Mouse (Mus musculus) embryonic facial prominence, embryonic 14.5 days (tissue): ENCODE data around the gene Qtrt1. TPM values are rescaled to one million over a fixed set of nuclear protein-coding genes. Genes with fewer than 3 reads are reported as not detected.

Experiments used
- ATAC-seq: fragments of 200-750 bp; cut with Nextera tagmentation; 2 replicates; pipeline ENCODE4 v1.8.0; 2017; ENCODE audit warnings: low read depth, moderate number of reproducible peaks, moderate TSS enrichment
- DNase-seq: peaks from one replicate; pipeline ENCODE4 v3.0.0-alpha.2; 2015; ENCODE audit warnings: low spot score
- H3K27ac ChIP-seq: fragments of 300-500 bp; sonication (generic); replicated peaks from 2 replicates; pipeline ENCODE4 v1.5.1; 2014; ENCODE audit warnings: low read depth, mild to moderate bottlenecking, low read length, moderate library complexity
- H3K27me3 ChIP-seq: fragments of 300-500 bp; sonication (generic); replicated peaks from 2 replicates; pipeline ENCODE4 v1.6.1; 2014; ENCODE audit warnings: low read length; ENCODE audit not compliant: control insufficient read depth, insufficient read depth
- H3K36me3 ChIP-seq: fragments of 300-500 bp; sonication (generic); 2 replicates; pipeline ENCODE4 v1.6.1; 2014; ENCODE audit warnings: low read length, mixed read lengths; ENCODE audit not compliant: control insufficient read depth, insufficient read depth
- H3K4me1 ChIP-seq: fragments of 300-500 bp; sonication (generic); 2 replicates; pipeline ENCODE4 v1.6.1; 2014; ENCODE audit warnings: antibody characterized with exemption, low read length; ENCODE audit not compliant: control insufficient read depth, insufficient read depth
- H3K4me2 ChIP-seq: fragments of 300-500 bp; sonication (generic); 2 replicates; pipeline ENCODE4 v1.6.1; 2014; ENCODE audit warnings: low read depth, mild to moderate bottlenecking, low read length, moderate library complexity, mixed read lengths
- H3K4me3 ChIP-seq: fragments of 300-500 bp; sonication (generic); 2 replicates; pipeline ENCODE4 v1.5.1; 2014; ENCODE audit warnings: low read depth, mild to moderate bottlenecking, low read length
- H3K9ac ChIP-seq: fragments of 300-500 bp; sonication (generic); 2 replicates; pipeline ENCODE4 v1.6.1; 2014; ENCODE audit warnings: low read depth, mild to moderate bottlenecking, low read length, moderate library complexity, mixed read lengths
- H3K9me3 ChIP-seq: fragments of 300-500 bp; sonication (generic); 2 replicates; pipeline ENCODE4 v1.6.1; 2016; ENCODE audit warnings: low read length; ENCODE audit not compliant: control insufficient read depth
- WGBS: fragments of 180-500 bp; shearing (Covaris S2); extraction: QIAGEN DNeasy Blood & Tissue Kit; methylation state at CpG from one replicate; pipeline ENCODE4 v1.1.7; 2014; 5-methylcytosine and 5-hydroxymethylcytosine counted together
- polyA plus RNA-seq: library from polyadenylated mRNA; unstranded; fragments of >200 nt; fragmentation: Nextera tagmentation; extraction: Ambion mirVana; gene quantifications from 2 replicates; pipeline ENCODE4 v1.2.1, GENCODE M21; 2014

Gene Qtrt1
- polyA plus RNA-seq, 1 experiment from 2014 or later: 36.9 TPM

DNA sequence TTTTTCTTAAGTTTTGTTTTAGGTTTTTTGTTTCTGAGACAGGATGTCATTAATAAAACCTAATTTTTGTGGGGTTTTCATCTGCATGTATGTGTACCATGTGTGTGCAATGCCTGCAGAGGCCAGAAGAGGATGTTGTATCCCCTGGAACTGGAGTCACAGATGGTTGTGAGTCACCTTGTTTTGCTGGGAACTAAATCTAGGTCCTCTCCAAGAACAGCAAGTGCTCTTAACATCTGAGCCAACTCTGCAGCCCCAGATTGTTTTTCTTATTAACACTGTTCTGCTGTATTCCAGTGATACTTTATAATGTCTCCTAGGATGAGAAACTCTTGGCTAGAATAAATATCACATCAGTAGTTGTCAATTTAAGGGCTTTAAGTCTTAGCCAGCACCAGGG, 30.8 kb upstream of the Qtrt1 start:
- Histone ChIP-seq H3K4me1 (0 out of 2 replicates have a peak, but pooled peaks cover 6% of the 10 kb centered on the region), H3K27ac (no peak overlapping the region), H3K9ac (no peak overlapping the region), H3K27me3 (no peaks in the 10 kb centered on the region), H3K4me2 (no peak overlapping the region), H3K9me3 (no peaks in the 10 kb centered on the region), H3K4me3 (no peak overlapping the region), H3K36me3 (peaks cover 21% of the 10 kb centered on the region; the same call in 1 of the 2 replicates)
- no peak for ATAC-seq
- DNase-seq: no peak

DNA sequence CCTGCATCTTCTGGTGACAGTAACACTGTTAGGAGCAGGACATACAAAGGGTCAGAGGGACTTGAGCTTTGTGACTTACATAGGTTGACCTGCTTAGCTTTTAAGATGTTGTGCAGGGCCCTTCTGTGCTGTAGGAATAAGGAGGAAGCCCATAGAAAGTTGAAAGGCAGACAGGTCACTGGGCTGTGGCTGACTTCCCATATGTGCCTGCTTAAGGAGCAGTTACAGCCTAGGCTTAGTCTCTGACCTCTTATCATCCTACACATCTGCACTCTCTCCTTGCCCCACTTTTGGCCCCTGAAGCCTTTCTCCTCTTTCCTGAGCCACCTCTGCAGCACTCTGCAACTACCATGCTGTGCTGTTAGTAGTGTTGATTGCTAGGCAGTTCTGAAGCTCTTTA, 27.7 kb upstream of the Qtrt1 start:
- no peak for DNase-seq
- peaks cover 31% of the 10 kb centered on the region for H3K36me3 ChIP-seq
- H3K27me3 ChIP-seq: no peaks in the 10 kb centered on the region

DNA sequence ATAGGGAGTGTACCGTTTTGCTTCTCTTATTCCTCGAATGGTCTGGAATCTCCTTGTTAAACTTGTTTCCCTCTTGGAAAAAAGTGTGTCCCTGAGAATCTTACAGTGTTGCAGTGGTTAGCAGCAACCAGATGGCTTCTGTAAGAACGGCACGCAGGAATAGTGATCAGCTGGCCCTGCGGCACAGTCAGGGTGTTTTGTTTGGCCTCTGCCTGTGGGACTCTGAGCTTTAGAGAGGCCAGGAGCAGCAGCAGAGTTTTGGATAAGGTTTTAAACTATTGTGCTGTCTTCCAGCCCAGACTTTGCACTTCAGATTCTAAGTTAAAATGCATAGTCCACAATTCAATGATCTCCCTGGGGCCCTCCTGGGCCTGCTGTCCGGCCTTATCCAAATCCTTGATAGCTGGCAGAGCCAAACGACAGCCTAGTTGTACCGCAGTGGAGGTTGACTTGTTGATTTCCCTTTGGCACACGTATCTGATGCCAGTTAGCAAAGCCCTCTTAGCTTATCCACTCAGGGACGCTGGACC, 18.9 kb upstream of the Qtrt1 start:
- Histone ChIP-seq H3K4me3 (no peak overlapping the region), H3K9me3 (no peaks in the 10 kb centered on the region), H3K27me3 (no peaks in the 10 kb centered on the region), H3K4me1 (no peaks in the 10 kb centered on the region), H3K4me2 (no peak overlapping the region), H3K27ac (no peak overlapping the region), H3K36me3 (peaks cover 100% of the 10 kb centered on the region), H3K9ac (no peak overlapping the region)
- 88% methylated on average over 10 of the region's 10 CpGs for WGBS
- no peak for DNase-seq
- ATAC-seq: no peak

More for the DNA sequence above, 27.7 kb upstream of the Qtrt1 start:
- H3K4me3 ChIP-seq: no peak overlapping the region
- H3K4me1 ChIP-seq: 0 out of 2 replicates have a peak, but pooled peaks cover 5% of the 10 kb centered on the region
- no peak overlapping the region for H3K4me2 ChIP-seq
- no peak for ATAC-seq
- no peaks in the 10 kb centered on the region for H3K9me3 ChIP-seq
- no peak overlapping the region for H3K9ac ChIP-seq
- no peak overlapping the region for H3K27ac ChIP-seq

DNA sequence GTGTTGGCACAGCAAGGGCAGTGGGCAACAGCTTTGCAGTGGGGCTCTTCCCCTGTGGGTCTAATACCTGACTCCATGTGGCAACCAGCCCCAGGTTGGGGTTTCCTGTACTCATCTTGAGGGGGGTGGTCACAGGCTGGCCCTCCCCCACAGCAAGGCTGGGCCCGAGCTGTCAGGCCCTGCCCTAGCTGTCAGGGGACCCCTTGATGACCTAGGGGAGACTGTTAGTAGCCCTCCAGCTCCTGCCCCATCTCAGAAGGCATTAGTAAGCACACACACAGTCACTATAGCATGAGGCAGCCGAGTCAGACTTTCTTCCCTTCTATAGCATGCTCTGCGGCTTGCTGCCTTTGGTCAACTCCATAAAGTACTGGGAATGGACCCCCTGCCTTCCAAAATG, 15.9 kb upstream of the Qtrt1 start:
- no peaks in the 10 kb centered on the region for H3K4me1 ChIP-seq
- no peak overlapping the region for H3K4me2 ChIP-seq
- no peaks in the 10 kb centered on the region for H3K9me3 ChIP-seq
- peaks cover 100% of the 10 kb centered on the region for H3K36me3 ChIP-seq
- H3K27me3 ChIP-seq: no peaks in the 10 kb centered on the region
- DNase-seq (no peak), ATAC-seq (no peak)
- H3K9ac ChIP-seq: no peak overlapping the region
- WGBS: 80% methylated on average over 3 of the region's 3 CpGs
- no peak overlapping the region for H3K27ac ChIP-seq
- no peak overlapping the region for H3K4me3 ChIP-seq

DNA sequence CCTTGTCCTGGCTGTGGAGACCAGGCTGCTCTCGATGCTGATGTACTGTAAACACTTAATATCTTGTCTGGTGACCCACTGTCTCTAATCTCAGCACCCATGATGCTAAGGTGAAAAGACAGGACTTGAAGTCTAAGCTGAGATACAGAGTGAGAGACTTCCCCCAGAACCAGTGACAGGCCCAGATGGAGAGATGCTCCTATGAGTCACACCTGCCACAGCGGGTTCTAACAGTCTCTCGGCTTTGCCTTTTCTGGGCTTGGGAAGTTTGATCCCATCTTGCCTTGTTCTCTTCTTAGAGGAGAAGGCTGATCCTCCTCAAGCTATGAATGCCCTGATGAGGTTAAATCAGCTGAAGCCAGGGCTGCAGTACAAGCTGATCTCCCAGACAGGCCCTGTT, 14.5 kb upstream of the Qtrt1 start:
- no peaks in the 10 kb centered on the region for H3K9me3 ChIP-seq
- no peak overlapping the region for H3K27ac ChIP-seq
- H3K9ac ChIP-seq: no peak overlapping the region
- H3K4me2 ChIP-seq: no peak overlapping the region
- no peak overlapping the region for H3K4me3 ChIP-seq
- 95% methylated on average over 3 of the region's 3 CpGs for WGBS
- no peaks in the 10 kb centered on the region for H3K27me3 ChIP-seq
- H3K36me3 ChIP-seq: peaks cover 100% of the 10 kb centered on the region
- ATAC-seq (no peak), DNase-seq (no peak)
- no peaks in the 10 kb centered on the region for H3K4me1 ChIP-seq

DNA sequence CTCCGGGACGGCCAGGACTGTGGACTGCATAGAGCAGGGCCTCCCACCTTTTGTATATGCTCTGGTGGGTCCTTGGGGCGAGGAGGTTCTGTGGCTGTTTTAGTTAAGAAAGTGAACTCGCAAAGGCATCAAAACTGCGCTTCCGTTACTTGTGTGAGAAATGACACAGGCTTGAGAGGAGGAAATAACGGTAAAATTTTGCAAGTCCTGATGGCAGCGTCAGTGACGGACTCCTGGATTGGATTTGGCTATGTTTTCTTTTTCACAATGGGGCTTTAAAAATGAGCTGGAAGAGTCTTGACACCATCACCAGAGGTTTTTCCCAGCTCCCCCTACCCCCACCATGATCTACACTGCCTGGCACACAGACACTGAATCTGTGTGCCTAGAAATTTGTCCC, 10.6 kb upstream of the Qtrt1 start:
- no peaks in the 10 kb centered on the region for H3K27me3 ChIP-seq
- ATAC-seq: no peak
- H3K9me3 ChIP-seq: no peaks in the 10 kb centered on the region
- DNase-seq: no peak
- H3K36me3 ChIP-seq: peaks cover 100% of the 10 kb centered on the region
- no peaks in the 10 kb centered on the region for H3K4me1 ChIP-seq
- 95% methylated on average over 9 of the region's 9 CpGs for WGBS
- H3K4me3 ChIP-seq: no peak overlapping the region
- no peak overlapping the region for H3K9ac ChIP-seq
- H3K27ac ChIP-seq: no peak overlapping the region
- H3K4me2 ChIP-seq: no peak overlapping the region

DNA sequence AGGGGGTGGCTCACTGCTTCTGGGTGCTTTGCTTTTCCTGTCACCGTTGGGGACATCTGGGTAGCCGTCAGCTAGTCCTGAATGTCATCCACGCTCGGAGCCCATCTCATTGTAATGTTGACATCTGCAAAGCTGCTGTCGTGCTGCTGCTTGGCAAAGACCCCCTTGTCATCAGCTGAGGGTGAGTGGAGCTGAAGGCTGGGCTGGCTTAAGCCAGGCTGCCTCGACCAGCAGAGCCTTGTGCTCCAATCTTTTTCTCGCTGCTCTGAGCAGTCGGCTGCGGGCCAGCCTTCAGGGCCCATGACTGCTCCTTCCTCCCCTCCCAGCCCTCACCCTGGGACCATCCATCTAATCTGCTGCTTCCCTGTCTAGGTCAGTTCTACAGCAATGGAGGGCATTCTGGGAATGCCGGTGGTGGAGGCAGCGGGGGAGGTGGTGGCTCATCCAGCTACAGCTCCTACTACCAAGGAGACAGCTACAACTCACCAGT, 8.8 kb upstream of the Qtrt1 start:
- no peak for ATAC-seq

DNA sequence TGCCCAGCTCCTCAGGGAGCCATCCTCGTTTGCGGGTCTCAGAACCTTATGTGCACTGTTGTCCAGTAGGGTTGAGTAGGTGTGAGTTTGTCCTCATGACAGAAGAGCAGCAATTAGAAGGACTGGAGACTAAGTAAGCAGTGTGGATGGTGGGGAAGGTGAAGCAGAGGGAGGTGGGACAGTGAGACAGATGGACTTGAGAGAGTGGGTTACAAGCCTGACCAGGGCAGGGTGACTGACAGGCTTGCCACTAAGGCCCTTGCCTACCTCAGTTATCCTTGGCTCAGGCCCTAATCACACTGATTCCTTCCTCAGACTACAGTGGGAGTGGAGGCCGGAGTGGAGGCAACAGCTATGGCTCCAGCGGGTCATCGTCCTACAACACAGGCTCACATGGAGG, 7.9 kb upstream of the Qtrt1 start:
- H3K4me1 ChIP-seq: no peaks in the 10 kb centered on the region
- no peak overlapping the region for H3K9ac ChIP-seq
- DNase-seq (no peak), ATAC-seq (no peak)
- H3K27me3 ChIP-seq: no peaks in the 10 kb centered on the region
- no peak overlapping the region for H3K4me3 ChIP-seq
- no peaks in the 10 kb centered on the region for H3K9me3 ChIP-seq
- no peak overlapping the region for H3K4me2 ChIP-seq
- WGBS: 94% methylated on average over 5 of the region's 5 CpGs
- H3K27ac ChIP-seq: no peak overlapping the region
- H3K36me3 ChIP-seq: peaks cover 84% of the 10 kb centered on the region

More for the DNA sequence above, 8.8 kb upstream of the Qtrt1 start:
- no peak for DNase-seq
- H3K27ac ChIP-seq: no peak overlapping the region
- H3K9me3 ChIP-seq: no peaks in the 10 kb centered on the region
- no peak overlapping the region for H3K4me3 ChIP-seq
- H3K9ac ChIP-seq: no peak overlapping the region
- 91% methylated on average over 11 of the region's 11 CpGs for WGBS
- peaks cover 94% of the 10 kb centered on the region for H3K36me3 ChIP-seq
- H3K27me3 ChIP-seq: no peaks in the 10 kb centered on the region
- no peak overlapping the region for H3K4me2 ChIP-seq
- H3K4me1 ChIP-seq: no peaks in the 10 kb centered on the region

DNA sequence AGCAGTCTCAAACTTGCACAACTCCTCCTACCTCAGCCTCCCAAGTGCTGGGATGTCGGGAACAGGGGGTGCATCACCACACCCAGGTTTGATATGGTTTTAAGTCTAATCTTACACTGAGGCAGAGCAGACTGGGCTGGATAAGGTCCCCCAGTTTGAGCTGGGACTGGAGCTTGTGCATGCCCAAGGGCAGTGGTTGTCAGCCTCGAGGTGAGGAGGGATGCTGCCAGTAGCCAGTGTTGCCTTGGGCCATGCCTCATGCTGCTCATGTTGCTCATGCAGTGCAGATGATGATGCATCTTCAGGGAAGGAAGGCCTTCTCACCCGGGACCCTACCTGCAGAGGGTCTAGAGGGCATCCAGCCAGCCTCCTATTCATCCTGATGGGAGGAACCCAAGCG, 6.1 kb upstream of the Qtrt1 start:
- no peak overlapping the region for H3K9ac ChIP-seq
- ATAC-seq (no peak), DNase-seq (no peak)
- no peak overlapping the region for H3K4me3 ChIP-seq
- H3K36me3 ChIP-seq: peaks cover 66% of the 10 kb centered on the region
- no peak overlapping the region for H3K4me2 ChIP-seq
- no peak overlapping the region for H3K27ac ChIP-seq
- H3K4me1 ChIP-seq: no peaks in the 10 kb centered on the region
- H3K9me3 ChIP-seq: no peaks in the 10 kb centered on the region
- H3K27me3 ChIP-seq: no peaks in the 10 kb centered on the region
- WGBS: 66% methylated on average over 4 of the region's 4 CpGs
